Mouse (Mus musculus) CH12.LX (cell line): Measurements from ENCODE around the gene Esr1. TPM values are rescaled to one million over a fixed set of nuclear protein-coding genes. Genes with fewer than 3 reads are reported as not detected.

ENCODE experiments used
- DNase-seq: peaks from one replicate; pipeline ENCODE4 v3.0.0-alpha.2; 2013; ENCODE audit errors: extremely low read depth
- H3K27ac ChIP-seq: 2 replicates; pipeline ENCODE4 v1.5.1; 2012; ENCODE audit warnings: low read depth, mild to moderate bottlenecking, control low read depth, moderate library complexity; ENCODE audit not compliant: insufficient read depth
- H3K27me3 ChIP-seq: replicated peaks from 2 replicates; pipeline ENCODE3; 2012; ENCODE audit warnings: inconsistent platforms
- H3K36me3 ChIP-seq, 2 experiments: replicated peaks in 1 of 2; 2 replicates each; pipeline versions ENCODE3 to v1.6.1; 2012; ENCODE audit warnings: inconsistent platforms in 1 of 2, low read length in 1 of 2, mild to moderate bottlenecking in 1 of 2, mixed read lengths in 1 of 2, moderate library complexity in 1 of 2; ENCODE audit not compliant: control insufficient read depth in 1 of 2, insufficient read depth in 1 of 2
- H3K4me1 ChIP-seq, 2 experiments: 2 replicates each; pipeline ENCODE4 v1.6.1; 2012; ENCODE audit warnings: inconsistent platforms in 1 of 2, moderate library complexity in 1 of 2; ENCODE audit not compliant: insufficient read depth in 2 of 2, control insufficient read depth in 1 of 2
- H3K4me2 ChIP-seq: 2 replicates; pipeline ENCODE4 v1.6.1; 2012; ENCODE audit warnings: low read depth, mild to moderate bottlenecking, control low read depth; ENCODE audit not compliant: poor library complexity, insufficient read depth, severe bottlenecking
- H3K4me3 ChIP-seq, 3 experiments: fragments of 150-350 bp in 1 of 3; sonication (generic) in 1 of 3; replicated peaks in 1 of 3; 2 replicates each; pipeline versions ENCODE3 to v1.5.1; 2011 to 2012; ENCODE audit warnings: low read depth in 2 of 3, low read length in 2 of 3, mild to moderate bottlenecking in 2 of 3, moderate library complexity in 2 of 3, control low read depth in 1 of 3, improper control_type of control experiment in 1 of 3, inconsistent platforms in 1 of 3, mixed read lengths in 1 of 3; ENCODE audit not compliant: poor library complexity in 1 of 3
- H3K79me2 ChIP-seq: replicated peaks from 2 replicates; pipeline ENCODE4 v1.6.1; 2012; ENCODE audit warnings: mild to moderate bottlenecking, moderate library complexity; ENCODE audit not compliant: control insufficient read depth, poor library complexity, insufficient read depth, severe bottlenecking; ENCODE audit errors: extremely low read depth
- H3K9ac ChIP-seq: 2 replicates; pipeline ENCODE4 v1.6.1; 2012; ENCODE audit warnings: low read depth, mild to moderate bottlenecking, control low read depth, moderate library complexity; ENCODE audit not compliant: insufficient read depth
- H3K9me3 ChIP-seq: replicated peaks from 2 replicates; pipeline ENCODE3; 2012; ENCODE audit warnings: low read length, inconsistent platforms, mixed read lengths
- BHLHE40 ChIP-seq: IDR thresholded peaks from 2 replicates; pipeline ENCODE4 v1.6.1; 2011; ENCODE audit warnings: mild to moderate bottlenecking, low read depth, low read length, improper control_type of control experiment
- CTCF ChIP-seq, 2 experiments: IDR thresholded peaks in 1 of 2; conservative IDR thresholded peaks in 1 of 2; 2 replicates each; pipeline ENCODE4 v1.5.1; 2011 to 2012; ENCODE audit warnings: low read depth in 2 of 2, low read length in 2 of 2, improper control_type of control experiment in 1 of 2, inconsistent platforms in 1 of 2, mild to moderate bottlenecking in 1 of 2, moderate library complexity in 1 of 2
- ELF1 ChIP-seq: IDR thresholded peaks from 2 replicates; pipeline ENCODE4 v1.6.1; 2014; ENCODE audit warnings: low read depth, mild to moderate bottlenecking, inconsistent platforms, low read length, improper control_type of control experiment
- GABPA ChIP-seq: IDR thresholded peaks from 2 replicates; pipeline ENCODE4 v1.6.1; 2012; ENCODE audit warnings: low read depth, low read length, improper control_type of control experiment, inconsistent platforms; ENCODE audit not compliant: insufficient replicate concordance
- IRF4 ChIP-seq: IDR thresholded peaks from 2 replicates; pipeline ENCODE4 v1.6.1; 2014; ENCODE audit warnings: low read depth, mild to moderate bottlenecking, inconsistent platforms, low read length, improper control_type of control experiment
- JUN ChIP-seq: IDR thresholded peaks from 2 replicates; pipeline ENCODE4 v1.6.1; 2011; ENCODE audit warnings: low read depth, mild to moderate bottlenecking, low read length, improper control_type of control experiment, moderate library complexity; ENCODE audit not compliant: insufficient read depth
- KAT2A ChIP-seq: IDR thresholded peaks from 2 replicates; pipeline ENCODE4 v1.6.1; 2012; ENCODE audit warnings: low read length, improper control_type of control experiment, inconsistent platforms; ENCODE audit not compliant: insufficient replicate concordance
- MAFK ChIP-seq: IDR thresholded peaks from 2 replicates; pipeline ENCODE4 v1.6.1; 2011; ENCODE audit warnings: low read length, improper control_type of control experiment; ENCODE audit not compliant: insufficient replicate concordance
- MEF2A ChIP-seq: IDR thresholded peaks from 2 replicates; pipeline ENCODE4 v1.6.1; 2014; ENCODE audit warnings: low read depth, mild to moderate bottlenecking, inconsistent platforms, low read length, improper control_type of control experiment, borderline replicate concordance
- MXI1 ChIP-seq: IDR thresholded peaks from 2 replicates; pipeline ENCODE4 v1.6.1; 2011; ENCODE audit warnings: mild to moderate bottlenecking, low read depth, low read length, improper control_type of control experiment
- MYC ChIP-seq: IDR thresholded peaks from 2 replicates; pipeline ENCODE4 v1.6.1; 2011; ENCODE audit warnings: low read depth, mild to moderate bottlenecking, improper control_type of control experiment, low read length
- NRF1 ChIP-seq: IDR thresholded peaks from 2 replicates; pipeline ENCODE4 v1.6.1; 2014; ENCODE audit warnings: low read depth, mild to moderate bottlenecking, inconsistent platforms, low read length, improper control_type of control experiment, moderate library complexity
- POLR2AphosphoS2 ChIP-seq: IDR thresholded peaks from 2 replicates; pipeline ENCODE4 v1.6.1; 2011; ENCODE audit warnings: low read depth, low read length, improper control_type of control experiment
- SIN3A ChIP-seq: IDR thresholded peaks from 2 replicates; pipeline ENCODE4 v1.6.1; 2012; ENCODE audit warnings: low read length, improper control_type of control experiment, inconsistent platforms
- SMC3 ChIP-seq: IDR thresholded peaks from 2 replicates; pipeline ENCODE4 v1.6.1; 2011; ENCODE audit warnings: low read depth, low read length, improper control_type of control experiment
- UBTF ChIP-seq: IDR thresholded peaks from 2 replicates; pipeline ENCODE4 v1.6.1; 2012; ENCODE audit warnings: low read depth, mild to moderate bottlenecking, inconsistent platforms, low read length, improper control_type of control experiment, moderate library complexity
- USF1 ChIP-seq: IDR thresholded peaks from 2 replicates; pipeline ENCODE4 v1.6.1; 2014; ENCODE audit warnings: low read depth, mild to moderate bottlenecking, inconsistent platforms, low read length, improper control_type of control experiment
- ZKSCAN1 ChIP-seq: IDR thresholded peaks from 2 replicates; pipeline ENCODE4 v1.6.1; 2012; ENCODE audit warnings: low read depth, inconsistent platforms, low read length, improper control_type of control experiment, borderline replicate concordance
- ZNF384 ChIP-seq: IDR thresholded peaks from 2 replicates; pipeline ENCODE4 v1.6.1; 2012; ENCODE audit warnings: low read depth, low read length, improper control_type of control experiment, inconsistent platforms
- dilution Hi-C: fragments of 300-500 bp; cut with MboI; formaldehyde crosslinking; loops from 2 replicates; pipeline ENCODE4 v1.14.3; 2020; ENCODE audit warnings: low sequenced_read_pairs; ENCODE audit not compliant: extremely low pct_unique_long_range_greater_than_20kb, extremely low pct_ligation_motif_present
- in situ Hi-C: fragments of 300-500 bp; cut with MboI; formaldehyde crosslinking; loops from 3 replicates; pipeline ENCODE4 v1.14.3; 2019; ENCODE audit warnings: low sequenced_read_pairs, low pct_ligation_motif_present, low pct_unique_long_range_greater_than_20kb, mixed read lengths
- polyA plus RNA-seq: library from polyadenylated mRNA; unstranded; fragments of >175 nt; gene quantifications from 2 replicates; pipeline ENCODE4 v1.2.1, GENCODE M21; 2012; ENCODE audit warnings: low read depth; ENCODE audit not compliant: insufficient read length
- total RNA-seq, 2 experiments: library from RNA; depleted of rRNA; stranded (reverse); fragments of 300-350 nt in 1 of 2; fragments of >200 nt in 1 of 2; gene quantifications; 2 replicates each; pipeline ENCODE4 v1.2.3; 2012 to 2014

The Esr1 gene
- total and polyA plus RNA-seq, 3 experiments, result 0.63 to 1.0 (median 0.64) TPM

GRCm38 (mm10) chr10:5041254-5041653 lies 429.9 kb downstream of the Esr1 start:
- Histone ChIP-seq H3K36me3 (peaks cover 0 to 59% of the 10 kb centered on the region in 2 experiments), H3K27me3 (no peaks in the 10 kb centered on the region), H3K4me1 (no peaks in the 10 kb centered on the region), H3K27ac (no peak overlapping the region), H3K79me2 (no peaks in the 10 kb centered on the region), H3K9me3 (no peaks in the 10 kb centered on the region), H3K4me2 (no peak overlapping the region), H3K4me3 (no peak overlapping the region), H3K9ac (no peak overlapping the region)
- TF ChIP-seq SMC3 (no peak), ZKSCAN1 (no peak), USF1 (no peak), UBTF (no peak), BHLHE40 (no peak), POLR2AphosphoS2 (no peak), CTCF (conservative IDR thresholded peaks at IDR 0.05 in 1 of 2, IDR thresholded peaks at IDR 0.05 in 1 of 2; ENCODE audit: low read depth in 2 of 2, low read length in 2 of 2) (no peak), KAT2A (no peak), MAFK (no peak), JUN (no peak), SIN3A (no peak), ELF1 (no peak), MYC (no peak)
- no peak for DNase-seq
- in situ Hi-C loops, result no loop called here
- dilution Hi-C loops, result no loop called here

- dilution Hi-C loops, result no loop called here
- H3K4me2 ChIP-seq, result no peak overlapping the region
Measured at GRCm38 (mm10) chr10:5044481-5044880, 433.1 kb downstream of the Esr1 start.

More at GRCm38 (mm10) chr10:5044481-5044880, 433.1 kb downstream of the Esr1 start:
- no peak for TF ChIP-seq MYC
- no peak for TF ChIP-seq ZNF384
- TF ChIP-seq MEF2A, result no peak
- TF ChIP-seq ELF1, result no peak
- no peak for TF ChIP-seq NRF1
- TF ChIP-seq POLR2AphosphoS2, result no peak
- no peak for TF ChIP-seq MXI1
- no peak for TF ChIP-seq IRF4
- no peak for TF ChIP-seq GABPA
- TF ChIP-seq, all 38 proteins: peak for 0
- in situ Hi-C loops, result no loop called here
- Histone ChIP-seq H3K79me2 (no peaks in the 10 kb centered on the region), H3K9me3 (no peaks in the 10 kb centered on the region), H3K27me3 (no peaks in the 10 kb centered on the region), H3K9ac (no peak overlapping the region), H3K4me3 (no peak overlapping the region), H3K27ac (no peak overlapping the region), H3K4me1 (no peaks in the 10 kb centered on the region), H3K36me3 (peaks cover 0 to 64% of the 10 kb centered on the region in 2 experiments)
- DNase-seq, result no peak
